In the genomic region with DNA sequence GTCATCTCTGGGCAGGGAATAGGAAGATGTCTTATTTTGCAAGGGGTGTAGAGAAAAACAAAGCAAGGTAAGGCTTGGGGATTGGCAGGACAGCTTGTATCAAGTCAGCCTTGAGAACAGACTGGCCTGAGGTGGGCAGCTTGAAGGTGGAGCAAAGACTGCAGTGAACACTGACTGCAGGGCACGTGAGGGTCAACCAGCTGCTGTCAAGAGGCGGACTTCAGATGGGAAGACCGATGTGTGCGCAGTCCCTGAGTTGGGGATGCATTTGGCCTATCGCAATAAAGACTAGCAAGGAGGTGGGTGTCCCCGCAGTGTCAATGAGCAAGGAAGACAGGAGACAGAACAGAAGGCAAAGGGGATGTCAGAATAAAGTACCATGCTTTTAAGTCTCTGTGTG, we compare ENCODE assay signal across 25 mouse cellular contexts. TPM values are rescaled to one million over a fixed set of nuclear protein-coding genes. Genes with fewer than 3 reads are reported as not detected.
DNase-seq lines count a peak whose midpoint lies in the region; ATAC-seq and TF ChIP-seq lines count a peak whose summit lies in the region.
"Had no signal": no experiment of that assay in that cellular context is flagged by ENCODE, and none has a peak within 500 bp of the region (broad histone marks: within the 10 kb centered on the region; RNA-seq: fewer than 3 reads in every experiment).

No protein-coding gene starts in this region.

- no peak for ATAC-seq in forebrain, postnatal 0 days
- no peak for ATAC-seq in midbrain, embryonic 11.5 days (ENCODE audit: low FRiP score)
- ATAC-seq in midbrain, embryonic 14.5 days (ENCODE audit: low FRiP score, low TSS enrichment): no peak
- no peak for ATAC-seq in neural tube, embryonic 15.5 days (ENCODE audit: low FRiP score)
- ATAC-seq: activated CD4-positive, CD25-positive, alpha-beta regulatory T cell, adult 4 months; CD4-positive, CD25-positive, alpha-beta regulatory T cell, adult 4 months; Patski had no signal

- H3K27ac ChIP-seq in forebrain, embryonic 10.5 days: no peak overlapping the region
- no peak overlapping the region for H3K27ac ChIP-seq in forebrain, postnatal 0 days (ENCODE audit: low read depth, low read length)
- no peak overlapping the region for H3K27ac ChIP-seq in midbrain, embryonic 11.5 days (ENCODE audit: low read depth, low read length)
- H3K27ac ChIP-seq in midbrain, embryonic 14.5 days (replicated peaks; ENCODE audit: low read depth, low read length): no peak overlapping the region
- H3K27ac ChIP-seq in limb, embryonic 10.5 days: no peak overlapping the region
- H3K27ac ChIP-seq in neural tube, embryonic 15.5 days (replicated peaks): no peak overlapping the region

- peak; percentile 10 for DNase-seq in forebrain, embryonic 10.5 days (ENCODE audit: extremely low spot score, low spot score)
- no peak for DNase-seq in forebrain, postnatal 0 days
- DNase-seq in heart, adult 11 months: peak; percentile 67
- no peak for DNase-seq in heart, postnatal 36 days
- DNase-seq in midbrain, embryonic 11.5 days (ENCODE audit: low spot score, missing footprints): peak; percentile 37
- no peak for DNase-seq in midbrain, embryonic 14.5 days
- DNase-seq in limb, embryonic 10.5 days (ENCODE audit: low spot score): peak; percentile 9
- DNase-seq: adrenal gland, adult 2 months; adrenal gland, adult 8-10 months; adrenal gland, postnatal 10 days; adrenal gland, postnatal 14 days; adrenal gland, postnatal 25 days; adrenal gland, postnatal 36 days; B cell, adult 2 months; cerebellum, adult 11 months; cerebellum, adult 11-12 months had no signal

- peaks cover 40% of the 10 kb centered on the region for H3K27me3 ChIP-seq in forebrain, embryonic 10.5 days (ENCODE audit: poor library complexity, severe bottlenecking)
- H3K27me3 ChIP-seq in forebrain, postnatal 0 days (ENCODE audit: insufficient read depth, low read length): peaks cover 3% of the 10 kb centered on the region; the same call in 1 of the 2 replicates
- H3K27me3 ChIP-seq in midbrain, embryonic 11.5 days (ENCODE audit: control insufficient read depth, insufficient read depth, low read length): no peaks in the 10 kb centered on the region
- H3K27me3 ChIP-seq in midbrain, embryonic 14.5 days (ENCODE audit: control insufficient read depth, insufficient read depth, low read length): peaks cover 3% of the 10 kb centered on the region; the same call in 1 of the 2 replicates
- peaks cover 28% of the 10 kb centered on the region for H3K27me3 ChIP-seq in limb, embryonic 10.5 days (ENCODE audit: low read depth, poor library complexity, severe bottlenecking)
- H3K27me3 ChIP-seq in neural tube, embryonic 15.5 days (replicated peaks): peaks cover 4% of the 10 kb centered on the region; the same call in 1 of the 2 replicates
- H3K27me3 ChIP-seq: CH12.LX had no signal

- H3K4me3 ChIP-seq in forebrain, embryonic 10.5 days: no peak overlapping the region
- H3K4me3 ChIP-seq in forebrain, postnatal 0 days (ENCODE audit: low read depth, low read length): no peak overlapping the region
- no peak overlapping the region for H3K4me3 ChIP-seq in midbrain, embryonic 11.5 days (ENCODE audit: low read depth, low read length)
- H3K4me3 ChIP-seq in midbrain, embryonic 14.5 days (replicated peaks; ENCODE audit: low read depth, low read length): no peak overlapping the region
- H3K4me3 ChIP-seq in limb, embryonic 10.5 days: no peak overlapping the region
- no peak overlapping the region for H3K4me3 ChIP-seq in neural tube, embryonic 15.5 days (replicated peaks)

- no peak overlapping the region for H3K9ac ChIP-seq in forebrain, postnatal 0 days
- H3K9ac ChIP-seq in midbrain, embryonic 11.5 days (ENCODE audit: low read length): no peak overlapping the region
- H3K9ac ChIP-seq in midbrain, embryonic 14.5 days (replicated peaks; ENCODE audit: low read length): no peak overlapping the region
- H3K9ac ChIP-seq in neural tube, embryonic 15.5 days (replicated peaks): no peak overlapping the region

- WGBS in forebrain, embryonic 10.5 days: 90% methylated on average over 6 of the region's 6 CpGs
- WGBS in forebrain, postnatal 0 days: 93% methylated on average over 6 of the region's 6 CpGs
- 89% methylated on average over 6 of the region's 6 CpGs for WGBS in midbrain, embryonic 11.5 days
- 93% methylated on average over 6 of the region's 6 CpGs for WGBS in midbrain, embryonic 14.5 days
- 89% methylated on average over 6 of the region's 6 CpGs for WGBS in limb, embryonic 10.5 days
- 92% methylated on average over 6 of the region's 6 CpGs for WGBS in neural tube, embryonic 15.5 days

- H3K9me3 ChIP-seq in forebrain, embryonic 10.5 days: no peaks in the 10 kb centered on the region
- no peaks in the 10 kb centered on the region for H3K9me3 ChIP-seq in forebrain, postnatal 0 days (ENCODE audit: low read length)
- H3K9me3 ChIP-seq in midbrain, embryonic 11.5 days (ENCODE audit: control insufficient read depth, low read length): no peaks in the 10 kb centered on the region
- no peaks in the 10 kb centered on the region for H3K9me3 ChIP-seq in midbrain, embryonic 14.5 days (ENCODE audit: control insufficient read depth, low read length)
- no peaks in the 10 kb centered on the region for H3K9me3 ChIP-seq in limb, embryonic 10.5 days (replicated peaks)
- no peaks in the 10 kb centered on the region for H3K9me3 ChIP-seq in neural tube, embryonic 15.5 days (replicated peaks)
- H3K9me3 ChIP-seq: G1E had no signal

- intact Hi-C loops in heart, postnatal 36 days (cut with DNase I): no loop called here

- H3K4me2 ChIP-seq in forebrain, postnatal 0 days (ENCODE audit: low read depth): no peak overlapping the region
- no peak overlapping the region for H3K4me2 ChIP-seq in midbrain, embryonic 11.5 days
- no peak overlapping the region for H3K4me2 ChIP-seq in midbrain, embryonic 14.5 days (ENCODE audit: low read length)
- no peak overlapping the region for H3K4me2 ChIP-seq in neural tube, embryonic 15.5 days

- H3K36me3 ChIP-seq in forebrain, embryonic 10.5 days (replicated peaks): no peaks in the 10 kb centered on the region
- no peaks in the 10 kb centered on the region for H3K36me3 ChIP-seq in forebrain, postnatal 0 days (ENCODE audit: insufficient read depth)
- H3K36me3 ChIP-seq in midbrain, embryonic 11.5 days (ENCODE audit: control insufficient read depth, insufficient read depth, low read length): no peaks in the 10 kb centered on the region
- no peaks in the 10 kb centered on the region for H3K36me3 ChIP-seq in midbrain, embryonic 14.5 days (ENCODE audit: control insufficient read depth, insufficient read depth, low read length)
- no peaks in the 10 kb centered on the region for H3K36me3 ChIP-seq in limb, embryonic 10.5 days
- H3K36me3 ChIP-seq in neural tube, embryonic 15.5 days: no peaks in the 10 kb centered on the region
- H3K36me3 ChIP-seq: G1E had no signal

- no peak for TF ChIP-seq CTCF in forebrain, postnatal 0 days (IDR thresholded peaks at IDR 0.05; ENCODE audit: low read depth)

- peaks cover 8% of the 10 kb centered on the region for H3K4me1 ChIP-seq in forebrain, embryonic 10.5 days
- peaks cover 5% of the 10 kb centered on the region; the same call in 1 of the 2 replicates for H3K4me1 ChIP-seq in forebrain, postnatal 0 days (ENCODE audit: insufficient read depth)
- H3K4me1 ChIP-seq in midbrain, embryonic 11.5 days (ENCODE audit: control insufficient read depth, insufficient read depth, low read length): peaks cover 6% of the 10 kb centered on the region; the same call in 1 of the 2 replicates
- no peaks in the 10 kb centered on the region for H3K4me1 ChIP-seq in midbrain, embryonic 14.5 days (ENCODE audit: control insufficient read depth, insufficient read depth, low read length)
- peaks cover 8% of the 10 kb centered on the region for H3K4me1 ChIP-seq in limb, embryonic 10.5 days
- H3K4me1 ChIP-seq in neural tube, embryonic 15.5 days: peaks cover 7% of the 10 kb centered on the region

RNA-seq across cellular contexts. Expression of a gene that starts 14.6 kb away (rescaled TPM):
- not detected in 2 replicates for polyA plus RNA-seq in forebrain, embryonic 10.5 days (2016; fragmentation: Nextera tagmentation; extraction: Ambion mirVana)
- total RNA-seq in forebrain, postnatal 0 days (2014; rRNA removed): 0.19 and 0.62 TPM in 2 replicates
- not detected in 2 replicates for polyA plus RNA-seq in forebrain, postnatal 0 days (2015; fragmentation: Nextera tagmentation; extraction: Ambion mirVana)
- total RNA-seq in heart, postnatal 36 days (2021): not detected
- polyA plus RNA-seq in midbrain, embryonic 11.5 days (2014; fragmentation: Nextera tagmentation; extraction: Ambion mirVana): not detected in 2 replicates
- not detected in 2 replicates for polyA plus RNA-seq in midbrain, embryonic 14.5 days (2014; fragmentation: Nextera tagmentation; extraction: Ambion mirVana)
- polyA plus RNA-seq in limb, embryonic 10.5 days (2016; fragmentation: Nextera tagmentation; extraction: Ambion mirVana): 0.09 and 0.24 TPM in 2 replicates
- polyA plus RNA-seq in neural tube, embryonic 15.5 days (2015; fragmentation: Nextera tagmentation; extraction: Ambion mirVana): 0.51 TPM in 1 of 2 replicates, not detected in the other
- total RNA-seq: CH12.LX, MEL had no signal
- polyA plus RNA-seq: activated CD4-positive, CD25-positive, alpha-beta regulatory T cell, adult 4 months; C2C12; CD4-positive, CD25-positive, alpha-beta regulatory T cell, adult 4 months; G1E; Patski had no signal

RNA-seq across cellular contexts. Expression of a gene that starts 32.9 kb away (rescaled TPM):
- not detected in 2 replicates for polyA plus RNA-seq in forebrain, embryonic 10.5 days (2016; fragmentation: Nextera tagmentation; extraction: Ambion mirVana)
- total RNA-seq in forebrain, postnatal 0 days (2014; rRNA removed): 0.38 TPM in 1 of 2 replicates, not detected in the other
- polyA plus RNA-seq in forebrain, postnatal 0 days (2015; fragmentation: Nextera tagmentation; extraction: Ambion mirVana): 0.10 TPM in 1 of 2 replicates, not detected in the other
- not detected for total RNA-seq in heart, postnatal 36 days (2021)
- polyA plus RNA-seq in midbrain, embryonic 11.5 days (2014; fragmentation: Nextera tagmentation; extraction: Ambion mirVana): not detected in 2 replicates
- 0.09 TPM in 1 of 2 replicates, not detected in the other for polyA plus RNA-seq in midbrain, embryonic 14.5 days (2014; fragmentation: Nextera tagmentation; extraction: Ambion mirVana)
- polyA plus RNA-seq in limb, embryonic 10.5 days (2016; fragmentation: Nextera tagmentation; extraction: Ambion mirVana): not detected in 2 replicates
- polyA plus RNA-seq in neural tube, embryonic 15.5 days (2015; fragmentation: Nextera tagmentation; extraction: Ambion mirVana): 0.06 and 0.73 TPM in 2 replicates
- total RNA-seq: CH12.LX, ES-E14, MEL had no signal
- polyA plus RNA-seq: activated CD4-positive, CD25-positive, alpha-beta regulatory T cell, adult 4 months; C2C12; CD4-positive, CD25-positive, alpha-beta regulatory T cell, adult 4 months; G1E; Patski had no signal

RNA-seq across cellular contexts. Expression of a gene that starts 56.7 kb away (rescaled TPM):
- polyA plus RNA-seq in forebrain, embryonic 10.5 days (2016; fragmentation: Nextera tagmentation; extraction: Ambion mirVana): not detected in 2 replicates
- total RNA-seq in forebrain, postnatal 0 days (2014; rRNA removed): not detected in 2 replicates
- not detected in 2 replicates for polyA plus RNA-seq in forebrain, postnatal 0 days (2015; fragmentation: Nextera tagmentation; extraction: Ambion mirVana)
- not detected for total RNA-seq in heart, postnatal 36 days (2021)
- not detected in 2 replicates for polyA plus RNA-seq in midbrain, embryonic 11.5 days (2014; fragmentation: Nextera tagmentation; extraction: Ambion mirVana)
- polyA plus RNA-seq in midbrain, embryonic 14.5 days (2014; fragmentation: Nextera tagmentation; extraction: Ambion mirVana): not detected in 2 replicates
- polyA plus RNA-seq in limb, embryonic 10.5 days (2016; fragmentation: Nextera tagmentation; extraction: Ambion mirVana): 0.06 TPM in 1 of 2 replicates, not detected in the other
- polyA plus RNA-seq in neural tube, embryonic 15.5 days (2015; fragmentation: Nextera tagmentation; extraction: Ambion mirVana): 0.20 and 1.1 TPM in 2 replicates
- total RNA-seq: adrenal gland, postnatal 25 days; CH12.LX; ES-E14; MEL had no signal
- polyA plus RNA-seq: activated CD4-positive, CD25-positive, alpha-beta regulatory T cell, adult 4 months; C2C12; CD4-positive, CD25-positive, alpha-beta regulatory T cell, adult 4 months; G1E; Patski had no signal

Comparison
In these comparisons a context has a peak if more than half of its experiments do, and no peak if none do; other contexts are left out.
1. DNase-seq: peak in forebrain, embryonic 10.5 days (single experiment), heart, adult 11 months (single experiment), midbrain, embryonic 11.5 days (single experiment) and limb, embryonic 10.5 days (single experiment); none in forebrain, postnatal 0 days (single experiment), heart, postnatal 36 days (0 of 2) and midbrain, embryonic 14.5 days (single experiment).